Mouse (Mus musculus) cerebellum, adult 2 months (tissue): ENCODE data around the gene 2610507B11Rik. TPM values are rescaled to one million over a fixed set of nuclear protein-coding genes. Genes with fewer than 3 reads are reported as not detected.
A peak's percentile ranks its signal among the peaks of the same experiment; 100 is the strongest.

Experiments
- DNase-seq, 2 experiments: peaks; one replicate each; pipeline ENCODE4 v3.0.0; 2021
- H3K27ac ChIP-seq: fragments of 200-500 bp; 2 replicates; pipeline ENCODE4 v1.5.1; 2012; ENCODE audit warnings: low read length, control low read depth, inconsistent platforms; ENCODE audit not compliant: insufficient read depth
- H3K27me3 ChIP-seq: fragments of 200-500 bp; 2 replicates; pipeline ENCODE4 v1.6.1; 2012; ENCODE audit warnings: inconsistent platforms, mild to moderate bottlenecking, low read length, moderate library complexity; ENCODE audit not compliant: control insufficient read depth, insufficient read depth
- H3K4me1 ChIP-seq: fragments of 200-500 bp; 2 replicates; pipeline ENCODE4 v1.6.1; 2011; ENCODE audit warnings: low read length; ENCODE audit not compliant: control insufficient read depth, insufficient read depth
- H3K4me3 ChIP-seq: fragments of 200-500 bp; replicated peaks from 2 replicates; pipeline ENCODE3; 2011; ENCODE audit warnings: mild to moderate bottlenecking, low read depth, low read length, control low read depth; ENCODE audit not compliant: insufficient read depth
- CTCF ChIP-seq: fragments of 200-500 bp; IDR thresholded peaks from 2 replicates; pipeline ENCODE4 v1.5.1; 2011; ENCODE audit warnings: low read depth, mild to moderate bottlenecking, control low read depth, low read length, moderate library complexity, borderline replicate concordance; ENCODE audit not compliant: insufficient read depth
- POLR2A ChIP-seq: fragments of 200-500 bp; IDR thresholded peaks from 2 replicates; pipeline ENCODE4 v1.6.1; 2011; ENCODE audit warnings: low read length, control low read depth, borderline replicate concordance; ENCODE audit not compliant: insufficient read depth
- WGBS: fragments of 180-500 bp; shearing (Covaris S2); methylation state at CpG from one replicate; pipeline ENCODE4 v1.1.7; 2018; 5-methylcytosine and 5-hydroxymethylcytosine counted together
- polyA plus RNA-seq: library from polyadenylated mRNA; depleted of rRNA; stranded (reverse); fragments of >200 nt; gene quantifications from 2 replicates; pipeline ENCODE4 v1.2.3, GENCODE M21; 2012; rRNA removed

Gene 2610507B11Rik
- polyA plus RNA-seq, result 112 and 118 TPM in 2 replicates

DNA sequence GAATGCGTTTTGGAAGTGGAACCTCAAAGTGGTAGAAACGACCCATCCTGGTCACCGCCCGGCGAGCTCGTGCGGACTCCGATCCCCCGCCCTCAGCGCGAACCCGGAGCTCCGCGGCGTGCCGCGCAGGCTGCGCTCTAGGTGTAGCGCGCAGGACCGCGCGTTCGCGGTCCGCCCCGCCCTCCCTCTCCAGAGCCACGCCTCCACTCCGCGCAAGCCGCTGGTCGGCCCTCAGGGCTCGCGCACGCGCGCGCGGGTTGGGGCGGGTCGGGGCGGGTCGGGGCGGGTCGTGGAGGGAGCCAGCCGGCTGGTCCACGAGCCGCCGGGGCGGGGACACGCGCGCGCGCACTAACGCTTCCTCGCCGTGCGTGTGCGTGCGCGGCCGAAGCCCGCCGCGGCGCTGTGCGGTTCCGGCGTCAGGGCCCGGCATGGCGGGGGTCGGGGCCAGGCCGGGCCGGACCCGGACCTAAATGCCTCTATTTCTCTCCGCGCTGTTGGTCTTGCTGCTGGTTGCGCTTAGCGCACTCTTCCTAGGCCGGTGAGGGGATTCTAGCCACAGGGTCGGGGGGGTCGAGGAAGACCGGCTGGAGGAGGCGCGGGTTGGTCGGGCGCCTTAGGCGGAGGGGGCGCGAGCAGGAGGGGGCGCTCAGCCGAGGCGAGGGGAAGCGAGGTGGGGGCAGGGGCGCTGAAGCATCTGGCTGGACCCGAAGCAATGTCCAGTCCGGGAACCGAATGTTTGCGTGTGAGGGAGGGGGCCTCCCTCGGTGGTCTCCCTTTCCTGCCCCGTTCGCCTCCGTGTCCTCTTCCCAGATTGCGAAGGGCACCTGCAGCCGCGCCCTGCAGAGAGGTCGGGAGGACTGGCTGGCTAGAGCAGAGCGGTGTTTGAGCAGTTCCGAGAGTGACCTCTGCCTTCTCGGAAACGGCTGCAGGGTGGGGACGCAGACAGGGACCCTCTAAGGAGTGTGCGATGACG, at the start of gene 2610507B11Rik:
Gene 2610507B11Rik (plus strand): TSS at position 373 of the 973 bp plus-strand sequence.
- Histone ChIP-seq H3K27ac (peak within 1 kb of the TSS; percentile 80; the same call in 1 of the 2 replicates), H3K4me1 (no peaks in the 10 kb centered on the region; the same call in 1 of the 2 replicates), H3K4me3 (peak within 1 kb of the TSS; percentile 95), H3K27me3 (no peaks in the 10 kb centered on the region)
- peak; percentile 92 to 95 for DNase-seq
- TF ChIP-seq POLR2A, result peak; percentile 57
- no peak for TF ChIP-seq CTCF
- under 1% methylated on average over 113 of the region's 115 CpGs for WGBS

DNA sequence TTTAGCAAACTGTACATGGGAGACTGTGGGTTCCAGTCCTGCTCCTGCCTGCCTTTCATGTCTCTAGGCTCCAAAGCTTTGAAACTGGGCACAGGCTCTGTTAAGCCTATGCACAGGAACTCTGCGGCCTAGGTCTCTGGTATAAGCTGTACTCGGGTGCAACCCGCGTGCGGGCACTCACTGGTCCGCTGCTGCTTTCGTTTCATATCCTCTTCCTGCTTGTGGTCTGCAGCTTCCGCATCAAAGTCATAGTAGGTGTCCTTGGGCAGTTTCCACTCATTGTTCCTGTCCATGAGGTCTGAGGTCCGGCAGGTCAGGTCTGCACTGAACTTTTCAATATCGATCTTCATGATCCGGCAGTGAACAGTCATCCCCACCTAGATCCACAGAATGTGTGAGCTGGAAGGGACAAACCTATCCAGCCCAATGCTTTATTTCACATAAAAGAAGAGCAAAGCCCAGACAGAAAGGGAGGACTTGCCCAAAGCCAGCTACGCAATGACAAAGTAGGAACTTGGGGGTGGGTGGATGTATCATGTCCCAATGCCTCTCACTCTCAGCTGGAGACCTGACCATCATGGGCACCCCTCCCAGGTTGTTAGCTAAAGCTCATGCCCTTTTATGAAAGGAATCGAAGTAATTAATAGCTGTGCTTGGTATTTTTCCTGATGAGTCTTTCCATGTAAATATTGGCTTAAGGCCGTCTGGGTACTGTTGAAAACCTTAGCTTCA, 48.3 kb upstream of the 2610507B11Rik start:
- no peak for DNase-seq
- no peak for TF ChIP-seq CTCF
- no peak for TF ChIP-seq POLR2A
- WGBS, result 95% methylated on average over 14 of the region's 14 CpGs
- no peaks in the 10 kb centered on the region for H3K27me3 ChIP-seq
- H3K4me3 ChIP-seq, result no peak overlapping the region
- no peaks in the 10 kb centered on the region for H3K4me1 ChIP-seq
- H3K27ac ChIP-seq, result no peak overlapping the region

DNA sequence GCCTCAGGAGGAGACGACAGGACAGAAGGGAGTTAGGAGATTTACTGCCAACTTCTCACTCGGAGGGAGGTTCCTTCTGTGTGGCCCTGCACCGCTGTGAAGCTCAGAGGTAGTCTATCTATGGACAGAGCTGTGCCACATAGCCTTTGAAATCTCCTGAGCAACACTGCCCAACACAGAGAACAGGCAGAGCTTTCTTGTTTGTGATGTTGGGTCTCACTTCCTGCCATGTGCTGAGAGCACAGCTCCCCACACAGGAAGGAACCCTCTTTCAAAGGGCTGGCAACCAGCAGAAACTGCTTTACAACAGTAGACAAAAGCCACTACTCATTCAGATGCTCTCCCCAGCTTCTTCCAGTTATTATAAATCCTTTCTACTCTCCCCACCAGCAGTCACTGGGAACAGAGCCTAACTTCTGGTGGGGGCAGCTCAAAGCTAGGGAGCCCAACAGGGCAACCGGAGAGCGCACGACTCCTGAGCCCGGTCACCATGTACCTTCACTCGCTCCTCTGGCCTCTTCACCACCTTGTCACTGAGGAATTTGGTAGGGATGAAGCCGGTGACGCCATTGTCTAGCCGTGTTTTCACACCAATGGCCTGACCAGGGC, 45.7 kb upstream of the 2610507B11Rik start:
- no peaks in the 10 kb centered on the region for H3K4me1 ChIP-seq
- H3K27me3 ChIP-seq, result no peaks in the 10 kb centered on the region
- TF ChIP-seq CTCF, result no peak
- TF ChIP-seq POLR2A, result no peak
- WGBS, result 67% methylated on average over 11 of the region's 11 CpGs
- no peak overlapping the region for H3K27ac ChIP-seq
- peak in 1 of 2 experiments; percentile 36 for DNase-seq
- H3K4me3 ChIP-seq, result no peak overlapping the region

DNA sequence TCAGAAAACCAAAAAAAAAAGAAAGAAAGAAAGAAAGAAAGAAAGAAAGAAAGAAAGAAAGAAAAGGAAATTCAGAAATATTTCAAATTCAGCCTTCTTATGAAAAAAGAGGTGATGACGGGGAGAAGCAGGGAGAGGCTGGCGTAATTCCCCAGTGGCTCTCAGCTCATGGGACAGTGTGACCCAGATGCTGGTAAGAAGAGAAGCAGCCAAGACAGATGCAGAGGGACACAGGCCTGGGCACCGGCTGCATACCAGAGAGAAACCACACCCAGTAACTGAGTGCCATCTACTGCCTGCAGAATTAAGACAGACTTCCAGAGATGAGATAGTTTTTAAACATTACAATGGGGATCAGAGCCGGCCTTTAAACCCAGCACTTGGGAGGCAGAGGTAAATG, 38.0 kb upstream of the 2610507B11Rik start:
- DNase-seq, result no peak

DNA sequence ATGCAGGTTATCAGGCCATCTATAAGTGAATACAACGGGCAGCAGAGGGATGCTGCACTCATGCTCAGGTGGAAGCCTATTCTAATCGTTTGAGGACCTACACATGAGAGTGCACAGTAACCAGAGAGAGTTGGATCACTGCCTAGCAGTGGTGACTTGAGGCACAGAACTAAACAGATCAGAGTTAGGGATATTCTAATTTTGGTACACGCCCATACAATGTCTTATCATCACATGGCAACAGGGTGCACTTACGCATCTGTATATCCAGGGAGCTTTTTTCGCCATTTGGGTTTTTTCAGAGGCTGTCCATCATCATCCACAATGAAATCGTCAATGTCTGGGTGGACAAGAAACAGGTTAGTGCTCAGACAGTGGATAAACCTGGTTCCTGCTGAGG, 30.0 kb upstream of the 2610507B11Rik start:
- Histone ChIP-seq H3K4me3 (no peak overlapping the region), H3K27ac (no peak overlapping the region), H3K27me3 (no peaks in the 10 kb centered on the region), H3K4me1 (no peaks in the 10 kb centered on the region)
- DNase-seq, result no peak
- TF ChIP-seq CTCF (no peak), POLR2A (no peak)
- 92% methylated on average over 6 of the region's 6 CpGs for WGBS

More for the DNA sequence above, 38.0 kb upstream of the 2610507B11Rik start:
- WGBS, result 80% methylated on average over 4 of the region's 4 CpGs
- TF ChIP-seq POLR2A (no peak), CTCF (no peak)
- H3K4me1 ChIP-seq, result no peaks in the 10 kb centered on the region
- H3K27me3 ChIP-seq, result no peaks in the 10 kb centered on the region
- no peak overlapping the region for H3K27ac ChIP-seq
- H3K4me3 ChIP-seq, result no peak overlapping the region

DNA sequence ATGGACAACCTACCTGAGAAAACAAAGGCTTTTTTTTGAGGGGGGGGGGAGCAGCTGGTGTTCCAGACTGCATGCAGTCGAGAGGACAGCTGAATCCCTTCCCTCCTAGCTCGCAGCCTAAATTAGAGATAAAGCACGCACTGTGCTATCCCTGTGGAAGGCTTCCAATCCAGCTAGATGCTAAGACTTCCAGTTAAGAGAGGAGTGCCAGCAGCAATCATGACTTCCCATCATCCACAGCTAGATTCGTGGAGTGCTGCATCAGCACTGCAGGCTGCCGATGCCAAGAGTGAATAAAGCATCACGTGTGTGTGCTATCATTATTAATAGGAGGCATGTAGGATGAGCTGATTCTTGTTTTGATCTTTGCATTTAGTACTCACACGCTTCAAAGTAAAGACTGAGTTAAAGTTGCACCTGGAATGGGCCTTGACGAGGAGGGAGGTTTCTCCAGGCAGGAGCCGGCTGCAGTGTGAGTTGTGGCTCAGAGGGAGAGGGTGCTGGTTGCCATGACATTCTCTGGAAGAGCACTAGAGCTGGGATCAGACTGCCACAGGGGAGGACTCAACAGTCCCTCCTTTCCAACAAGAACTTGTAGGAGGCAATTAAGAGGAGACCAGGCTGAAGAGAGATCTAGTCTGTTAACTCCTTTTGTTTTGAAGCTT, 21.2 kb upstream of the 2610507B11Rik start:
- no peak overlapping the region for H3K27ac ChIP-seq
- peaks cover 12% of the 10 kb centered on the region; the same call in 1 of the 2 replicates for H3K4me1 ChIP-seq
- no peak for DNase-seq
- TF ChIP-seq CTCF, result no peak
- no peak for TF ChIP-seq POLR2A
- H3K4me3 ChIP-seq, result no peak overlapping the region
- no peaks in the 10 kb centered on the region for H3K27me3 ChIP-seq
- 25% methylated on average over 9 of the region's 9 CpGs for WGBS

DNA sequence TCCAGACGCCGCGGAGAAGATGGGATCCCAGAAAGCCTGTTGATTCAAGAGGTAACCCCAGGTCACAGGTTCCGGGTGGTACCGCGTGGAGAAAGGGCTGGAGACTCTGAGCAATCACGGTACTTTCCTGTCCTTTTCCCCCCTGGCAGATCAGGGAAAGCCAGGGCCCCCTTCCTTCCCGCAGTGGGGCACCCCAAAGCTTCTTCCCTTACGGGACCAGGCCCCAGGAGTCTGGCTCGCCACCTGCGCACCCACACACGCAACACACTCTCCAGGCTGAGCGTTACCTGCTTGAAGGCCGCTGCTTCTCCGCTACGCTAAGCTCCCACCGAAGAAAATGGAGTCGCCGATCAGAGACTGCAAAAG, 16.3 kb upstream of the 2610507B11Rik start:
- Histone ChIP-seq H3K27ac (peak overlapping the region; percentile 76), H3K4me3 (peak overlapping the region; percentile 98), H3K4me1 (peaks cover 17% of the 10 kb centered on the region), H3K27me3 (no peaks in the 10 kb centered on the region)
- TF ChIP-seq CTCF (no peak), POLR2A (no peak)
- DNase-seq, result no peak
- under 1% methylated on average over 19 of the region's 19 CpGs for WGBS
